Mouse (Mus musculus) liver, embryonic 16.5 days (tissue): Measurements from ENCODE around the gene Htr1b. TPM values are rescaled to one million over a fixed set of nuclear protein-coding genes. Genes with fewer than 3 reads are reported as not detected.

ENCODE experiments used
- ATAC-seq: fragments of 200-750 bp; cut with Nextera tagmentation; 2 replicates; pipeline ENCODE4 v1.8.0; 2017; ENCODE audit warnings: low read depth, mild to moderate bottlenecking, moderate number of reproducible peaks, moderate library complexity
- H3K27ac ChIP-seq: fragments of 300-500 bp; sonication (generic); 2 replicates; pipeline ENCODE4 v1.5.1; 2014; ENCODE audit warnings: mild to moderate bottlenecking, low read length
- H3K27me3 ChIP-seq: fragments of 300-500 bp; sonication (generic); 2 replicates; pipeline ENCODE4 v1.6.1; 2014; ENCODE audit warnings: low read depth, low read length, mixed read lengths; ENCODE audit not compliant: control insufficient read depth, insufficient read depth
- H3K36me3 ChIP-seq: fragments of 300-500 bp; sonication (generic); 2 replicates; pipeline ENCODE4 v1.6.1; 2014; ENCODE audit warnings: mild to moderate bottlenecking; ENCODE audit not compliant: control insufficient read depth, insufficient read depth
- H3K4me1 ChIP-seq: fragments of 300-500 bp; sonication (generic); 2 replicates; pipeline ENCODE4 v1.6.1; 2014; ENCODE audit warnings: low read depth, low read length, mixed read lengths; ENCODE audit not compliant: control insufficient read depth
- H3K4me2 ChIP-seq: fragments of 300-500 bp; sonication (generic); 2 replicates; pipeline ENCODE4 v1.6.1; 2014; ENCODE audit warnings: low read depth, low read length, mixed read lengths
- H3K4me3 ChIP-seq: fragments of 300-500 bp; sonication (generic); 2 replicates; pipeline ENCODE4 v1.5.1; 2014; ENCODE audit warnings: low read depth, mild to moderate bottlenecking, low read length
- H3K9ac ChIP-seq: fragments of 300-500 bp; sonication (generic); 2 replicates; pipeline ENCODE4 v1.6.1; 2014; ENCODE audit warnings: low read depth, low read length
- H3K9me3 ChIP-seq: fragments of 300-500 bp; sonication (generic); replicated peaks from 2 replicates; pipeline ENCODE4 v1.6.1; 2016; ENCODE audit warnings: low read length; ENCODE audit not compliant: control insufficient read depth
- WGBS: fragments of 180-500 bp; shearing (Covaris S2); extraction: QIAGEN DNeasy Blood & Tissue Kit; methylation state at CpG from one replicate; pipeline ENCODE4 v1.1.7; 2014; ENCODE audit not compliant: insufficient replicate concordance; 5-methylcytosine and 5-hydroxymethylcytosine counted together
- polyA plus RNA-seq: library from polyadenylated mRNA; unstranded; fragments of >200 nt; fragmentation: Nextera tagmentation; extraction: Ambion mirVana; gene quantifications from 2 replicates; pipeline ENCODE4 v1.2.1, GENCODE M21; 2015

Htr1b gene
- polyA plus RNA-seq = 0.02 and 0.06 TPM in 2 replicates

DNA sequence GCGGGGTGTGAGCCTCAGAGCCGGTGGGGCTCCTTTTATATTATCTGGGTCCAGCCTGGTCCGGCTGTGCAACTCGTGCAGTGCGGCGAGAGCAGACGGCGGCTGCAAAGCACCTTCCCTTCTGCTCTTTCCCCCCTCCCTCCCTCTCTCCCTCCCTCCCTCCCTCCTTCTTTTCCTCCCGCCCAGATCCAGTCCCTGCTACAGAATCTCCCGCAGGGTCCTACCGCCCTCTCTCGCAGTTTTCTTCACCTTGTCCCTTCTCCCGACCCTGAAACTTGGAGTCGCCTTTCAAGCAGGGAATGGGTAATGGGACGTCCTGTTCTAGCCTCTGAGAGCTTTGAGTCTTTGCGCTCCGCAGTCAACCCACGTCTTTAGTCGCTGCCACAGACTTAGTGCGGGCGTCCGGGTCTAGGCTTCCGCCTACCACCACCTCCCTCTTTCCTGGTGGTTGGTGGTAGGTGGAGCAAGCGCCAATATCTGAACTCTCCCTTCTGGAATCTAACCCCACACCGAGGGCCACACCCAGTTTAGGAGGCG lies at the start of gene Htr1b:
TSS of gene Htr1b (minus strand) at position 392 of the 537 bp plus-strand sequence.
- Histone ChIP-seq H3K9ac (no peak within 1 kb of the TSS), H3K9me3 (no peaks in the 10 kb centered on the region), H3K36me3 (no peaks in the 10 kb centered on the region), H3K27ac (no peak within 1 kb of the TSS), H3K4me2 (peak within 1 kb of the TSS; percentile 49), H3K4me3 (peak within 1 kb of the TSS; percentile 36), H3K27me3 (peaks cover 43% of the 10 kb centered on the region), H3K4me1 (no peaks in the 10 kb centered on the region)
- ATAC-seq = no peak
- under 1% methylated on average over 22 of the region's 26 CpGs for WGBS

DNA sequence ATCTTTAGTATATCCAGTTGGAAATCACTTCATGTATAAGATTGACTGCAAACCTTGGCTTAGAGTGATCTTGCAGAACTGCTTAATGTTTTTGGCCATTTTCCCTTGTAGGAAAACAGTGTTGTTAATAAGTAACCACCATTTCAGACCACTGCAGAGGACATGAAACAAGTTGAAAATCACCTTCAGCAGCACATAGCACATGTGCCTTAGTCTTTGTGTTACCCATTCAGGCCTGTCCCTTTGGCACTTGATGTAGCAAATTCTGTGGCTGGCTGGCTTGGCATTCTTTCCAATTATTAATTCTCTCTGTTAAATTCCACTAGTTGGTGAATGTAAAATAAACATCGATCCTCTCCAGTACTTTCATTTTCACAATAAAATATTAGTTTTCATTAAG lies 43.1 kb upstream of the Htr1b start:
- no peaks in the 10 kb centered on the region for H3K4me1 ChIP-seq
- H3K36me3 ChIP-seq = no peaks in the 10 kb centered on the region
- 68% methylated on average over 1 of the region's 1 CpGs for WGBS
- H3K9ac ChIP-seq = no peak overlapping the region
- no peak overlapping the region for H3K4me3 ChIP-seq
- ATAC-seq = no peak
- H3K27me3 ChIP-seq = no peaks in the 10 kb centered on the region
- no peak overlapping the region for H3K27ac ChIP-seq
- H3K9me3 ChIP-seq = no peaks in the 10 kb centered on the region
- H3K4me2 ChIP-seq = no peak overlapping the region

DNA sequence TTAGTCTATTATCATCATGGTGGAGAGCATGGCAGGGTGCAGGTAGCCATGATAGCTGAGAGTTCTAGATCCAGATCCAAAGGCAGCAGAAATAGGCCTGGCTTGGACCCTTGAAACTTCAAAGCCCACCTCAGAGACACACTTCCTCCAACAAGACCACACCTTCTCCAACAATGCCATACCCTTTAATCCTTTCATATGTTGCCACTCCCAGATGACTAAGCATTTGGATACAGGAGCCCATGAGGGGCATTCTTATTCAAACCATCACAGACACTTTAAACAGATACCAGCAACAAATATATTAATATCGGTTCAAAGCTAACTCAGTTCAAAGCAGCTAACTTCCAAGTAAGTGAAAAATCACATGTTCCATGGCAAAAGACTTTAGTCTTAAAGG lies 3.9 kb upstream of the Htr1b start:
- no peak overlapping the region for H3K27ac ChIP-seq
- H3K4me2 ChIP-seq = no peak overlapping the region
- 58% methylated on average over 1 of the region's 1 CpGs for WGBS
- H3K27me3 ChIP-seq = peaks cover 26% of the 10 kb centered on the region
- H3K36me3 ChIP-seq = no peaks in the 10 kb centered on the region
- no peak overlapping the region for H3K4me3 ChIP-seq
- H3K9me3 ChIP-seq = no peaks in the 10 kb centered on the region
- no peaks in the 10 kb centered on the region for H3K4me1 ChIP-seq
- no peak for ATAC-seq
- H3K9ac ChIP-seq = no peak overlapping the region

DNA sequence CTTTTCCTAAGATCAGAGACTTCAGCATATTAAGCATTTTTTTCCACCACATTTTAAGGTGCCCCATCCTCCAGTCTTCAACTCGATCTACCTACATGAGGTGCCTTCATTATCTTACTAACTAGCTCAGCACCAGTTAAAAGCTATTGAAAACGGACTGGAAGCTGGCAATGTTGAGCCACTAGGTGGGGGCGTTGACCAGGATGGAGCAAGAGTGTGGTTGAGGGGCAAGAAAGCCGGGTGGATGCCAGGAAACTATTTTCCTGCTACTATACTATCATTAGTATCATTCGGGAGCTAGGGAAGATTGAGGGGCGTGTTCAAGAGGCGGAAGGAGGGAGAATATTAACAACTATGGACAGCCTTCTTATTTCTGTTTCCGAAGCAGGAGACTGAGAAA lies 1.5 kb upstream of the Htr1b start:
- Histone ChIP-seq H3K4me3 (no peak overlapping the region), H3K4me1 (no peaks in the 10 kb centered on the region), H3K9ac (no peak overlapping the region), H3K27me3 (peaks cover 43% of the 10 kb centered on the region), H3K27ac (no peak overlapping the region), H3K4me2 (no peak overlapping the region), H3K36me3 (no peaks in the 10 kb centered on the region), H3K9me3 (no peaks in the 10 kb centered on the region)
- 6% methylated on average over 8 of the region's 8 CpGs for WGBS
- ATAC-seq = no peak

DNA sequence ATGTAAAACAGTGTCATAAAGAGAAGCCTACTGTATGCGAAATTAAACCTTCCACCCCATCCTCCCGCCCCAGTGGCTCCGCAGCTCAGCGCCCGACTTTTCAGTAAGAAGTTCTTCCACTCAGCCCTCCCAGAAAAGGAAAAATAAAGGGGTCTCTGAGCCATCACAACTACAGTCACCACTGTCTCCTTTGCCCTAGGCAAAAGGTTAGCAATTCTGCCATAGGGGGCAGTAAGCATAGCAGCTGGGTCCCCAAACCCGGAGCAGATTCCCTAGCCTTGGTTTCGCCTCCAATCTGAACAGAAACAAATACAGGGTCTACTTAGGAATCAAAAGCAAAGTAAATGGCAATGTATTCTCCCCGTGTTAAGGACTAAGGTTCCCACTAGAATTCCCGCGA lies 535 bp upstream of the Htr1b start:
- H3K4me3 ChIP-seq = no peak overlapping the region
- no peak overlapping the region for H3K4me2 ChIP-seq
- no peaks in the 10 kb centered on the region for H3K4me1 ChIP-seq
- no peaks in the 10 kb centered on the region for H3K36me3 ChIP-seq
- ATAC-seq = no peak
- H3K9me3 ChIP-seq = no peaks in the 10 kb centered on the region
- peaks cover 43% of the 10 kb centered on the region for H3K27me3 ChIP-seq
- 3% methylated on average over 10 of the region's 10 CpGs for WGBS
- no peak overlapping the region for H3K9ac ChIP-seq
- H3K27ac ChIP-seq = no peak overlapping the region

DNA sequence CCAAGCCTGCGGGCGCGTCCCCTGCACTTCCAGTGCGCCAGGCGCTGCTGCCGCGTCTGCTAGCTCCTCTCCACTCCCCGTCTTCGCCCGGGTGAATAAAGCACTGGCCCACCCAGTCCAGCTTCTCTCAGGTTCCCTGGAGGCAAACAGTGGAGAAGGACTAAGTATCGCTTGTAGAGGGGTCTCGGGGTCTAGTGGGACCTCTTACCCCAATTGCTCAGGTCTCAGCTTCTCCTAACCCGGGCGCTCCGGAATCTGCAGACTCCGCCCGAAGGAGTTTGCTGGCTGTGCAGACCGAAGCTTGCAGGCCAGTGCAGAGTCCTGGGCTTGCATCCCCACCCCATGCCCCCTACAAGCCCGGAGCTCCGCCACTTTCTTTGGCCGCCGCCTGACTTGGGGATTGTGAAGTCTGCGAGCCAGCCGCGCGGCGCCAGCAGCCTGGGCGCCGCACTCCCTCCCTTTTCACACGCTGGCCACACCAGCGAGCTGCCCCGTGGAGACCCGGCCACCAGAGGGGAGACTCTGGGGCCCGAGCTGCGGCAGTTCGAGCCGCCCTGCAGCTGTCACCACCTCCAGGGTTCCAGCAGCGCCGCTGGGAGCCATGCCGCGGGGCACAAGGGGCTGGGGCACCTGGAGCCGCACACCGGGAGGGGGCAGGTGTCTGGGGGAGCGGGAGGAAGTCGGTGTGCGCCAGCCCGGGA lies 742 bp downstream of the Htr1b start:
- no peak for ATAC-seq
- WGBS = under 1% methylated on average over 46 of the region's 47 CpGs
- H3K9me3 ChIP-seq = no peaks in the 10 kb centered on the region

DNA sequence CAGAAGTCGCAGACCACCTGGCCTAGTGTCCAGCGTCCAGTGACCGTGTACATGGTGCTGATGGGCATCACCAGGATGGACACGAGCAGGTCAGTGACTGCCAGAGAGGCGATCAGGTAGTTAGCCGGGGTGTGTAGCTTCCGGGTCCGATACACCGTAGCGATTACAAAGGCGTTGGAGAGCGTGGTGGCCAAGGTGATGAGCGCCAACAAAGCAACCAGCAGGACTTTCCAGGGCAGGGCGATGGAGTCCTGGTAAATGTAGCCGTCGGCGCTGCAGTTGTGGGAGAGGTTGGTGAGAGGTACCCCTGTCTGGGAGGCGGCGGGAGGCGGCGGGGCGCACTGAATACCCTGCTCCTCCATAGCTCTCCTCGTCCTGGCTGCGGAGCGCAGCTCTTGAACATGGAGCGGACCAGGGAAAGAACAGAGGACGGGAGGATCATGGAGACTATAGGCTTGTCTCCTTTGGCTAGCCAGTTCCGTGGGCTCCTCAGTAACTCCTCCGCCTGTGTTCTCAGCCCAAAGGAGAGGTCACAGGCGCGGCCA lies 1.4 kb downstream of the Htr1b start:
- Histone ChIP-seq H3K4me2 (peak overlapping the region; percentile 49), H3K9ac (no peak overlapping the region), H3K27ac (no peak overlapping the region), H3K4me3 (peak overlapping the region; percentile 36), H3K27me3 (peaks cover 43% of the 10 kb centered on the region), H3K36me3 (no peaks in the 10 kb centered on the region), H3K4me1 (no peaks in the 10 kb centered on the region), H3K9me3 (no peaks in the 10 kb centered on the region)
- no peak for ATAC-seq
- 1% methylated on average over 31 of the region's 31 CpGs for WGBS

More for the DNA sequence above, 742 bp downstream of the Htr1b start:
- peaks cover 43% of the 10 kb centered on the region for H3K27me3 ChIP-seq
- H3K4me1 ChIP-seq = no peaks in the 10 kb centered on the region
- H3K36me3 ChIP-seq = no peaks in the 10 kb centered on the region
- H3K4me3 ChIP-seq = peak overlapping the region; percentile 36
- no peak overlapping the region for H3K27ac ChIP-seq
- H3K9ac ChIP-seq = no peak overlapping the region
- peak overlapping the region; percentile 49 for H3K4me2 ChIP-seq

DNA sequence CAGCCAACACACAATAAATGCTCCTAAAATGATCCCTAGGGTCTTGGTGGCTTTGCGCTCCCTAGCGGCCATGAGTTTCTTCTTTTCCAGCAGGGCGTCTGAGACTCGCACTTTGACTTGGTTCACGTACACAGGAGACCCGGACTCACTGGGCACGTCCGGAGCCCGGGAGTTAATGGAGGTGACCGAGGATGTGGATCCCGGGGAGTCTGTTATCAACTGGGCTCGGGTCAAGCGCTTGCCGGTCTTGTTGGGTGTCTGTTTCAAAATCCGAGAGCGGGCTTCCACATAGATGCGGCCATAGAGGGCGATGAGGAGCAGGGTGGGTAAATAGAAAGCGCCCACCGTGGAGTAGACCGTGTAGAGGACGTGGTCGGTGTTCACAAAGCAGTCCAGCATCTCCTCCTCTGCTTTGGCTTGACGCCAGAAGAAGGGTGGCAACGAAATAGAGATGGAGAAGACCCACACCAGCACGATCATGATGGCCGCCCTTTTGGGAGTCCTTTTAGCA lies 2.0 kb downstream of the Htr1b start:
- Histone ChIP-seq H3K4me1 (no peaks in the 10 kb centered on the region), H3K27me3 (peaks cover 43% of the 10 kb centered on the region), H3K36me3 (no peaks in the 10 kb centered on the region), H3K9ac (no peak overlapping the region), H3K27ac (no peak overlapping the region), H3K4me3 (no peak overlapping the region; the same call in 1 of the 2 replicates), H3K4me2 (0 out of 2 replicates have a peak overlapping the region, but pooled peaks have one; percentile 49), H3K9me3 (no peaks in the 10 kb centered on the region)
- WGBS = 4% methylated on average over 27 of the region's 27 CpGs
- ATAC-seq = no peak
